Mouse (Mus musculus): ENCODE results near the gene Plekha6.

- TF ChIP-seq POLR2A (IDR thresholded peaks at IDR 0.05; ENCODE audit: low read depth, low read length) (no peak), CTCF (IDR thresholded peaks at IDR 0.05; ENCODE audit: borderline replicate concordance, insufficient read depth, low read length) (no peak)
Observed at GRCm38 (mm10) chr1:133278946-133279631, 115.1 kb downstream of the Plekha6 start.

Measured in embryonic fibroblast, embryonic 13.5 days (primary cell).